ENCODE assay signal across 15 mouse cellular contexts in the genomic region with DNA sequence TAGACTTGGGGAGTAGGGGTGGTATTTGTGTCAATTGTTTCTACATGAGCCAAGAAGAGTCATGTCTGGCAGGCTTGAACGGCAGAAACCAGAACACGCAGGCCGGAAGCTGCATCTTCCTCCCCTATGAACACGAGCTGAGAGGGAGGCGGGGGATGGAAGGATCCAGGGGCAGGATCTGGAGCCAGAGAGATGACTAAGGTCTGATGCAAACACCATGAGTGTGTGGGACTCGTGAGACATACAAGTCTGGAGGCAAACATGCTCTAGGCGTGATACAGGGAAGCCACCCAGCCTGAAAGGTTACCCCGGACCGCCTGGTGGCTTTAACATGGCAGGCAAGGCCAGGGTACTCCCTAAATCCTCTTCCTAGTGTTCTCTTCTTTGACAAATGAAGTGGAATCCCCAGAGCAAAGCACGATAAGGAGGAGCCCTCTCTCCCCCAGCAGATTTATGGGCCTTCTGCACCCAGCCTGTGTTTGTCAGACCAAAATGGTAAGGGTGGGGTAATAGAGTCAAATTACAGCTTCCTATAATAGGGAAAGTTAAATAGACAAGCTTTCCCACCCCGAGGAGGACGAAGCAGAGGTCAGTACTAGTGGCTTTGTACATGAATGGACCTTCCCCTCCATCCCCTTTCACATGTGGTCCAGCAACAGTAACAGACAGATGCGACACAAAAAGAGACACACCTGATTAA.
DNase-seq lines count a peak whose midpoint lies in the region; ATAC-seq and TF ChIP-seq lines count a peak whose summit lies in the region.
"Had no signal": no experiment of that assay in that cellular context is flagged by ENCODE, and none has a peak within 500 bp of the region (broad histone marks: within the 10 kb centered on the region; RNA-seq: fewer than 3 reads in every experiment).

No protein-coding gene starts in this region.

- peaks cover 23% of the 10 kb centered on the region for H3K4me1 ChIP-seq in hindbrain, embryonic 10.5 days (replicated peaks)
- no peaks in the 10 kb centered on the region for H3K4me1 ChIP-seq in hindbrain, postnatal 0 days (ENCODE audit: insufficient read depth, low read length)
- H3K4me1 ChIP-seq: embryonic facial prominence, embryonic 12.5 days; intestine, embryonic 15.5 days had no signal

- H3K36me3 ChIP-seq in hindbrain, embryonic 10.5 days: no peaks in the 10 kb centered on the region
- no peaks in the 10 kb centered on the region for H3K36me3 ChIP-seq in hindbrain, postnatal 0 days (ENCODE audit: insufficient read depth, low read length)
- H3K36me3 ChIP-seq: embryonic facial prominence, embryonic 12.5 days; G1E; intestine, embryonic 15.5 days; neural tube, embryonic 12.5 days had no signal

- DNase-seq in adrenal gland, adult 2 months: peak; percentile 30
- no peak for DNase-seq in adrenal gland, postnatal 14 days
- DNase-seq in hindbrain, embryonic 10.5 days (ENCODE audit: low spot score): peak; percentile 36
- DNase-seq in hindbrain, postnatal 0 days (ENCODE audit: low spot score): no peak
- peak; percentile 78 for DNase-seq in right cerebral cortex, adult 18-20 months
- DNase-seq in right cerebral cortex, postnatal 4 days: no peak
- peak; percentile 58 for DNase-seq in right cerebral cortex, postnatal 25 days
- no peak for DNase-seq in adrenal gland, adult 18-20 months (ENCODE audit: low spot score in 2 of 2)
- DNase-seq: adrenal gland, adult 8-10 months had no signal

- H3K9me3 ChIP-seq in hindbrain, embryonic 10.5 days: no peaks in the 10 kb centered on the region
- no peaks in the 10 kb centered on the region for H3K9me3 ChIP-seq in hindbrain, postnatal 0 days (ENCODE audit: low read length)
- H3K9me3 ChIP-seq: embryonic facial prominence, embryonic 12.5 days; G1E; intestine, embryonic 15.5 days; neural tube, embryonic 12.5 days had no signal

- H3K4me3 ChIP-seq in hindbrain, embryonic 10.5 days: no peak overlapping the region
- no peak overlapping the region for H3K4me3 ChIP-seq in hindbrain, postnatal 0 days (ENCODE audit: low read length)
- H3K4me3 ChIP-seq: embryonic facial prominence, embryonic 12.5 days; intestine, embryonic 15.5 days; megakaryocyte, embryonic 14.5 days; neural tube, embryonic 12.5 days had no signal

- no peak overlapping the region for H3K9ac ChIP-seq in hindbrain, postnatal 0 days (replicated peaks; ENCODE audit: low read length)
- H3K9ac ChIP-seq: embryonic facial prominence, embryonic 12.5 days; intestine, embryonic 15.5 days; liver, embryonic 14.5 days; neural tube, embryonic 12.5 days had no signal

- H3K27ac ChIP-seq in hindbrain, embryonic 10.5 days: peak overlapping the region; percentile 74
- no peak overlapping the region for H3K27ac ChIP-seq in hindbrain, postnatal 0 days
- H3K27ac ChIP-seq: embryonic facial prominence, embryonic 12.5 days; intestine, embryonic 15.5 days; liver, embryonic 14.5 days; neural tube, embryonic 12.5 days had no signal

- 67% methylated on average over 13 of the region's 13 CpGs for WGBS in hindbrain, embryonic 10.5 days
- 63% methylated on average over 13 of the region's 13 CpGs for WGBS in hindbrain, postnatal 0 days

- TF ChIP-seq CTCF in hindbrain, postnatal 0 days (IDR thresholded peaks at IDR 0.05; ENCODE audit: low read depth): no peak

- H3K27me3 ChIP-seq in hindbrain, embryonic 10.5 days (ENCODE audit: insufficient read depth, poor library complexity, severe bottlenecking): peaks cover 28% of the 10 kb centered on the region; the same call in 1 of the 2 replicates
- no peaks in the 10 kb centered on the region for H3K27me3 ChIP-seq in hindbrain, postnatal 0 days (ENCODE audit: insufficient read depth, low read length)
- H3K27me3 ChIP-seq: embryonic facial prominence, embryonic 12.5 days; intestine, embryonic 15.5 days; megakaryocyte, embryonic 14.5 days; neural tube, embryonic 12.5 days had no signal

- ATAC-seq in hindbrain, postnatal 0 days: no peak
- ATAC-seq: intestine, embryonic 15.5 days had no signal

- no peak overlapping the region for H3K4me2 ChIP-seq in hindbrain, postnatal 0 days (ENCODE audit: low read depth, low read length)
- H3K4me2 ChIP-seq: embryonic facial prominence, embryonic 12.5 days; intestine, embryonic 15.5 days; neural tube, embryonic 12.5 days had no signal

Comparison
In these comparisons a context has a peak if more than half of its experiments do, and no peak if none do; other contexts are left out.
1. DNase-seq: peak in adrenal gland, adult 2 months (single experiment), hindbrain, embryonic 10.5 days (single experiment), right cerebral cortex, adult 18-20 months (single experiment) and right cerebral cortex, postnatal 25 days (single experiment); none in adrenal gland, postnatal 14 days (single experiment), hindbrain, postnatal 0 days (single experiment), right cerebral cortex, postnatal 4 days (single experiment) and adrenal gland, adult 18-20 months (0 of 2).